ENCODE assay signal across 10 mouse cellular contexts in genomic region chr11:78322076-78322831, GRCm38 (mm10). TPM values are rescaled to one million over a fixed set of nuclear protein-coding genes. Genes with fewer than 3 reads are reported as not detected.
DNase-seq lines count a peak whose midpoint lies in the region; ATAC-seq and TF ChIP-seq lines count a peak whose summit lies in the region.
"Had no signal": no experiment of that assay in that cellular context is flagged by ENCODE, and none has a peak within 500 bp of the region (broad histone marks: within the 10 kb centered on the region; RNA-seq: fewer than 3 reads in every experiment).

No protein-coding gene starts in this region.

- no peaks in the 10 kb centered on the region for H3K9me3 ChIP-seq in heart, postnatal 0 days (replicated peaks; ENCODE audit: control insufficient read depth, low read length)
- H3K9me3 ChIP-seq in embryonic facial prominence, embryonic 10.5 days, result no peaks in the 10 kb centered on the region
- H3K9me3 ChIP-seq in limb, embryonic 12.5 days, result no peaks in the 10 kb centered on the region

- TF ChIP-seq EP300 in heart, postnatal 0 days (IDR thresholded peaks at IDR 0.05; ENCODE audit: low read depth), result no peak

- no peak for TF ChIP-seq CTCF in heart, postnatal 0 days (IDR thresholded peaks at IDR 0.05; ENCODE audit: low read depth)

- H3K4me3 ChIP-seq in heart, postnatal 0 days (ENCODE audit: low read depth, low read length), result 0 out of 2 replicates have a peak overlapping the region, but pooled peaks have one; percentile 22
- peak overlapping the region; percentile 4; the same call in 1 of the 2 replicates for H3K4me3 ChIP-seq in embryonic facial prominence, embryonic 10.5 days
- no peak overlapping the region for H3K4me3 ChIP-seq in limb, embryonic 12.5 days (replicated peaks)
- H3K4me3 ChIP-seq: myocyte had no signal

- no peak for DNase-seq in heart, postnatal 0 days (ENCODE audit: low spot score)
- DNase-seq in heart, adult 9 months (ENCODE audit: low spot score in 2 of 2), result no peak
- DNase-seq in CD4-positive helper T cell, adult 2 months (ENCODE audit: low read depth, low spot score), result peak; percentile 1
- no peak for DNase-seq in embryonic facial prominence, embryonic 10.5 days (ENCODE audit: low spot score)
- no peak for DNase-seq in retina, embryonic 14.5 days (ENCODE audit: low spot score)
- DNase-seq in ovary, postnatal 10 days (ENCODE audit: low spot score), result no peak

- H3K4me1 ChIP-seq in heart, postnatal 0 days (ENCODE audit: control insufficient read depth, insufficient read depth), result peaks cover 19% of the 10 kb centered on the region
- H3K4me1 ChIP-seq in embryonic facial prominence, embryonic 10.5 days, result peaks cover 19% of the 10 kb centered on the region
- H3K4me1 ChIP-seq in limb, embryonic 12.5 days (replicated peaks), result peaks cover 24% of the 10 kb centered on the region

- peak; percentile 7; the same call in 1 of the 2 replicates for ATAC-seq in heart, postnatal 0 days (ENCODE audit: insufficient read depth, low read depth)
- ATAC-seq in limb, embryonic 12.5 days (ENCODE audit: insufficient number of reproducible peaks, insufficient read depth, low FRiP score, low TSS enrichment, low read depth), result no peak
- ATAC-seq in granulocyte monocyte progenitor cell, adult 5-6 weeks (replicated peaks; ENCODE audit: poor library complexity, severe bottlenecking), result no peak
- ATAC-seq: Patski had no signal

- no peaks in the 10 kb centered on the region for H3K27me3 ChIP-seq in heart, postnatal 0 days (ENCODE audit: control insufficient read depth, insufficient read depth, low read length)
- no peaks in the 10 kb centered on the region for H3K27me3 ChIP-seq in embryonic facial prominence, embryonic 10.5 days (replicated peaks; ENCODE audit: low read depth, poor library complexity, severe bottlenecking)
- no peaks in the 10 kb centered on the region for H3K27me3 ChIP-seq in limb, embryonic 12.5 days
- H3K27me3 ChIP-seq: Patski had no signal

- peaks cover 41% of the 10 kb centered on the region for H3K36me3 ChIP-seq in heart, postnatal 0 days (replicated peaks; ENCODE audit: control insufficient read depth, insufficient read depth, low read length)
- peaks cover 86% of the 10 kb centered on the region for H3K36me3 ChIP-seq in embryonic facial prominence, embryonic 10.5 days (replicated peaks)
- H3K36me3 ChIP-seq in limb, embryonic 12.5 days, result peaks cover 61% of the 10 kb centered on the region

- peak overlapping the region; percentile 47 for H3K4me2 ChIP-seq in heart, postnatal 0 days (ENCODE audit: low read depth, low read length)
- peak overlapping the region; percentile 36 for H3K4me2 ChIP-seq in limb, embryonic 12.5 days

- H3K9ac ChIP-seq in heart, postnatal 0 days (replicated peaks; ENCODE audit: low read depth, low read length), result no peak overlapping the region
- H3K9ac ChIP-seq in limb, embryonic 12.5 days (replicated peaks), result no peak overlapping the region

- H3K27ac ChIP-seq in heart, postnatal 0 days (ENCODE audit: low read depth), result no peak overlapping the region
- H3K27ac ChIP-seq in embryonic facial prominence, embryonic 10.5 days (replicated peaks), result no peak overlapping the region; the same call in 1 of the 2 replicates
- H3K27ac ChIP-seq in limb, embryonic 12.5 days, result peak overlapping the region; percentile 56; the same call in 1 of the 2 replicates

- 45% methylated on average over 2 of the region's 2 CpGs for WGBS in heart, postnatal 0 days
- WGBS in embryonic facial prominence, embryonic 10.5 days, result 77% methylated on average over 2 of the region's 2 CpGs
- WGBS in limb, embryonic 12.5 days, result 51% methylated on average over 2 of the region's 2 CpGs

RNA-seq across cellular contexts. Expression of gene Aldoc, which starts 0.5 kb away (rescaled TPM):
- total RNA-seq in heart, postnatal 0 days (2014; rRNA removed; ENCODE audit: low replicate concordance), result 32.5 and 50.7 TPM in 2 replicates
- polyA plus RNA-seq in heart, postnatal 0 days (2015; fragmentation: Nextera tagmentation; extraction: Ambion mirVana), result 15.1 and 15.2 TPM in 2 replicates
- 3.0 and 3.2 TPM in 2 replicates for polyA plus RNA-seq in embryonic facial prominence, embryonic 10.5 days (2016; fragmentation: Nextera tagmentation; extraction: Ambion mirVana)
- polyA plus RNA-seq in limb, embryonic 12.5 days (2016; fragmentation: Nextera tagmentation; extraction: Ambion mirVana), result 4.0 and 5.0 TPM in 2 replicates
- 0.69 and 2.8 TPM in 2 replicates for total RNA-seq in granulocyte monocyte progenitor cell, adult 5-6 weeks (2014; fragmentation: Nextera tagmentation)
- 0.15 TPM in 1 of 2 replicates, not detected in the other for total RNA-seq in granulocyte monocyte progenitor cell, adult 5-6 weeks (2017)

RNA-seq across cellular contexts. Expression of gene Pigs, which starts 6.0 kb away (rescaled TPM):
- 36.0 and 39.7 TPM in 2 replicates for total RNA-seq in heart, postnatal 0 days (2014; rRNA removed; ENCODE audit: low replicate concordance)
- 31.2 and 32.3 TPM in 2 replicates for polyA plus RNA-seq in heart, postnatal 0 days (2015; fragmentation: Nextera tagmentation; extraction: Ambion mirVana)
- 73.7 and 74.9 TPM in 2 replicates for polyA plus RNA-seq in embryonic facial prominence, embryonic 10.5 days (2016; fragmentation: Nextera tagmentation; extraction: Ambion mirVana)
- polyA plus RNA-seq in limb, embryonic 12.5 days (2016; fragmentation: Nextera tagmentation; extraction: Ambion mirVana), result 68.8 and 72.5 TPM in 2 replicates
- 47.6 and 51.6 TPM in 2 replicates for total RNA-seq in granulocyte monocyte progenitor cell, adult 5-6 weeks (2014; fragmentation: Nextera tagmentation)
- 13.7 and 14.9 TPM in 2 replicates for total RNA-seq in granulocyte monocyte progenitor cell, adult 5-6 weeks (2017)

RNA-seq across cellular contexts. Expression of gene Spag5, which starts 20.9 kb away (rescaled TPM):
- 16.8 and 23.4 TPM in 2 replicates for total RNA-seq in heart, postnatal 0 days (2014; rRNA removed; ENCODE audit: low replicate concordance)
- 5.5 and 6.8 TPM in 2 replicates for polyA plus RNA-seq in heart, postnatal 0 days (2015; fragmentation: Nextera tagmentation; extraction: Ambion mirVana)
- polyA plus RNA-seq in embryonic facial prominence, embryonic 10.5 days (2016; fragmentation: Nextera tagmentation; extraction: Ambion mirVana), result 65.7 and 73.1 TPM in 2 replicates
- 55.3 and 63.6 TPM in 2 replicates for polyA plus RNA-seq in limb, embryonic 12.5 days (2016; fragmentation: Nextera tagmentation; extraction: Ambion mirVana)
- total RNA-seq in granulocyte monocyte progenitor cell, adult 5-6 weeks (2014; fragmentation: Nextera tagmentation), result 11.9 and 25.4 TPM in 2 replicates
- total RNA-seq in granulocyte monocyte progenitor cell, adult 5-6 weeks (2017), result 50.8 and 57.7 TPM in 2 replicates

RNA-seq across cellular contexts. Expression of gene Unc119, which starts 21.0 kb away (rescaled TPM):
- total RNA-seq in heart, postnatal 0 days (2014; rRNA removed; ENCODE audit: low replicate concordance), result 52.9 and 57.3 TPM in 2 replicates
- polyA plus RNA-seq in heart, postnatal 0 days (2015; fragmentation: Nextera tagmentation; extraction: Ambion mirVana), result 20.9 and 24.8 TPM in 2 replicates
- 67.7 and 69.1 TPM in 2 replicates for polyA plus RNA-seq in embryonic facial prominence, embryonic 10.5 days (2016; fragmentation: Nextera tagmentation; extraction: Ambion mirVana)
- 94.8 and 96.3 TPM in 2 replicates for polyA plus RNA-seq in limb, embryonic 12.5 days (2016; fragmentation: Nextera tagmentation; extraction: Ambion mirVana)
- 24.0 and 41.0 TPM in 2 replicates for total RNA-seq in granulocyte monocyte progenitor cell, adult 5-6 weeks (2014; fragmentation: Nextera tagmentation)
- 11.9 and 18.5 TPM in 2 replicates for total RNA-seq in granulocyte monocyte progenitor cell, adult 5-6 weeks (2017)

RNA-seq across cellular contexts. Expression of gene BC030499, which starts 31.6 kb away (rescaled TPM):
- total RNA-seq in heart, postnatal 0 days (2014; rRNA removed; ENCODE audit: low replicate concordance), result 0.19 TPM in 1 of 2 replicates, not detected in the other
- polyA plus RNA-seq in heart, postnatal 0 days (2015; fragmentation: Nextera tagmentation; extraction: Ambion mirVana), result 0.18 and 0.22 TPM in 2 replicates
- polyA plus RNA-seq in embryonic facial prominence, embryonic 10.5 days (2016; fragmentation: Nextera tagmentation; extraction: Ambion mirVana), result 0.48 and 0.49 TPM in 2 replicates
- polyA plus RNA-seq in limb, embryonic 12.5 days (2016; fragmentation: Nextera tagmentation; extraction: Ambion mirVana), result 0.26 and 0.28 TPM in 2 replicates
- 2.3 TPM in 1 of 2 replicates, not detected in the other for total RNA-seq in granulocyte monocyte progenitor cell, adult 5-6 weeks (2014; fragmentation: Nextera tagmentation)
- total RNA-seq in granulocyte monocyte progenitor cell, adult 5-6 weeks (2017), result not detected in 2 replicates
